Mouse (Mus musculus) stomach, postnatal 0 days (tissue): Measurements from ENCODE around the gene Mst1.

Experiments used
- CTCF ChIP-seq: IDR thresholded peaks from 2 replicates; pipeline ENCODE4 v1.5.1; 2016; ENCODE audit warnings: antibody characterized with exemption, low read depth, mild to moderate bottlenecking, moderate library complexity
- EP300 ChIP-seq: optimal IDR thresholded peaks from 2 replicates; pipeline ENCODE3; 2016; ENCODE audit warnings: antibody characterized with exemption

GRCm38 (mm10) chr9:108112719-108113340 lies 32.6 kb downstream of the Mst1 start:
- TF ChIP-seq CTCF (no peak), EP300 (no peak)
